Mouse (Mus musculus): ENCODE results near the gene Lrrc10. TPM values are rescaled to one million over a fixed set of nuclear protein-coding genes. Genes with fewer than 3 reads are reported as not detected.

The Lrrc10 gene
- polyA plus RNA-seq, 1 experiment from 2014 or later = 80.5 TPM

DNA sequence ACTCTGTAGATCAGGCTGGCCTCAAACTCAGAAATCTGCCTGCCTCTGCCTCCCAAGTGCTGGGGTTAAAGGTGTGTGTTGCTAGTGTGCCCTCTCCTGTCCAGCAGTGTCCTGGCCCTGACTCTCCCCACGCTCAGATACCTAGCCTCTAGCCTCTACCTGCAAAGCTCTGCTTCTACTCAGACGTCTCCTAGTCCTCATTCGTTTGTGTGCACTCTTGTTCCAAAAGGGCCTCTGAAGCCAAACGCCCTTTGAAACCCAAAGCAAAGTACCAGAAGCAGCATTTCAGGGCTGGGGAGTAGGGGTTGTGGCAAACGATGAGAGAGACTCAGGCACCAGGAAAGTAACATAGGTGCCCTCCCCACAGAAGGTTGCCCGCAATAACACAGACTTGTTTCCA is 35.5 kb upstream of the Lrrc10 start:
- H3K36me3 ChIP-seq (ENCODE audit: control insufficient read depth, insufficient read depth, low read length) = no peaks in the 10 kb centered on the region
- ATAC-seq (ENCODE audit: insufficient number of reproducible peaks, insufficient read depth, low FRiP score, low read depth) = no peak
- H3K4me2 ChIP-seq (ENCODE audit: low read length) = no peak overlapping the region
- no peaks in the 10 kb centered on the region for H3K9me3 ChIP-seq (ENCODE audit: control insufficient read depth, low read length)
- H3K4me3 ChIP-seq (ENCODE audit: control insufficient read depth in 1 of 2, insufficient read depth in 1 of 2, low read depth in 1 of 2, low read length in 2 of 2) = no peak overlapping the region
- H3K27me3 ChIP-seq (ENCODE audit: control insufficient read depth, insufficient read depth, low read length) = no peaks in the 10 kb centered on the region
- H3K9ac ChIP-seq (ENCODE audit: low read length) = no peak overlapping the region
- WGBS = 79% methylated on average over 6 of the region's 6 CpGs
- H3K27ac ChIP-seq (replicated peaks in 1 of 2; ENCODE audit: control insufficient read depth in 1 of 2, insufficient read depth in 1 of 2, low read depth in 2 of 2, low read length in 2 of 2) = no peak overlapping the region
- H3K4me1 ChIP-seq (ENCODE audit: control insufficient read depth in 2 of 2, insufficient read depth in 2 of 2, low read length in 2 of 2) = peaks cover 11 to 21% of the 10 kb centered on the region in 2 experiments

DNA sequence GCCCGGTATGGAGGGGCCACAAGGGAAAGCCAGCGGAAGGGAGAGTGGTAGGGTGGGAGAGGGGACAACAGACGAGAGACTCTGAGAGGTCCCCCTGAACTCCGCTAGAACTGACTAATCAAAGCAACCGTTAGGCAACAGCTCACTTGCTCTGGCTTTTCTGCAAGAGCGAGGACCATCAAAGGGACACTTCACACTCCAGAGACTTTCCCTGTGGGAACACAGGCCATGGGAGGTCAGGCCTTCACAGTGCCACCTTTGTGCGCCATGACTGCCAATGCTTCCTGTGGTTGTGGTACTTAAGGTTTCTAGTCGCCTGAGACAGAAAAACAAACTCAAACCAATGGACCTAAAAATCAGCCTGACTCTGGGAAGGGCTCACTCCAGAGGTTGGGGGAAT is 34.1 kb upstream of the Lrrc10 start:
- Histone ChIP-seq H3K4me1 (ENCODE audit: control insufficient read depth in 2 of 2, insufficient read depth in 2 of 2, low read length in 2 of 2) (peaks cover 14 to 21% of the 10 kb centered on the region in 2 experiments), H3K9ac (ENCODE audit: low read length) (no peak overlapping the region), H3K27ac (replicated peaks in 1 of 2; ENCODE audit: control insufficient read depth in 1 of 2, insufficient read depth in 1 of 2, low read depth in 2 of 2, low read length in 2 of 2) (no peak overlapping the region), H3K4me2 (ENCODE audit: low read length) (no peak overlapping the region), H3K36me3 (ENCODE audit: control insufficient read depth, insufficient read depth, low read length) (no peaks in the 10 kb centered on the region), H3K4me3 (ENCODE audit: control insufficient read depth in 1 of 2, insufficient read depth in 1 of 2, low read depth in 1 of 2, low read length in 2 of 2) (no peak overlapping the region), H3K9me3 (ENCODE audit: control insufficient read depth, low read length) (no peaks in the 10 kb centered on the region), H3K27me3 (ENCODE audit: control insufficient read depth, insufficient read depth, low read length) (no peaks in the 10 kb centered on the region)
- 76% methylated on average over 8 of the region's 8 CpGs for WGBS
- no peak for ATAC-seq (ENCODE audit: insufficient number of reproducible peaks, insufficient read depth, low FRiP score, low read depth)

DNA sequence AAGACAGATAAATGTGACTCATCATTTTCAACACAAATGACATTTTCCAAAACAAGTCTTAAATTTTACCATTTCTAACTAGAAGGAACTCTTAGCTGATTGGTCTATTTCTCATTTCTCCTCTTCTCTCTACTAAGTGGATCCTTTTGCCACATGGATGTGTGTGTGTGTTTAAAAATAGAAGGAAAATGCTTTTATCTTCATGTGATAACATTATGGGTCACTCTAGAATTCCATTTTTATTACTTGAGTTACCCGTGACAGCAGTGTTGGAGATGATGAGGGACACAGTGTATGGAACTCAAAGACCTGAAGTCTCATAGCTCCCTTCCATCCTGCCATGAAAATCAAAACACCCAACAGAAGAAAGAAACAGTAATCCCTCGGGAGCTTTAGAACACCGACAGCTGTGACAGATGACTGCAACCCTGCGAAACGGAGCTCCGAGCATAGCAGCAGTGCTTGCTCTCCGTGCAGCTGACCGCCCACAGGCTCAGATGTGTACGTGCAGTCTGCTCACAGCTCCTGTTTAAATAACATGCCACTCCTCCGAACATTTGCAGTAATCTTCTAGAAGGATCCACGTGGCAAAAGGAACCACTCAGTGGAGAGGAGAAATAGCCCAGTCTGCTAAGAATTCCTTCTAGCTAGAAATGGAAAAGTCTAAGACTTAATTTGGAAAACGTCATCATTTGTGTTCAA is 31.3 kb upstream of the Lrrc10 start:
- peak; percentile 82 for ATAC-seq (ENCODE audit: insufficient number of reproducible peaks, insufficient read depth, low FRiP score, low read depth)
- H3K9ac ChIP-seq (ENCODE audit: low read length) = peak overlapping the region; percentile 44; the same call in 1 of the 2 replicates
- peak overlapping the region; percentile 48 for H3K4me2 ChIP-seq (ENCODE audit: low read length)
- WGBS = 11% methylated on average over 12 of the region's 12 CpGs
- peak overlapping the region; percentile 84 to 92 for H3K27ac ChIP-seq (replicated peaks in 1 of 2; ENCODE audit: control insufficient read depth in 1 of 2, insufficient read depth in 1 of 2, low read depth in 2 of 2, low read length in 2 of 2)
- H3K27me3 ChIP-seq (ENCODE audit: control insufficient read depth, insufficient read depth, low read length) = no peaks in the 10 kb centered on the region
- peak overlapping the region in 1 of 2 experiments; percentile 3; a peak in 1 of 4 replicates for H3K4me3 ChIP-seq (ENCODE audit: control insufficient read depth in 1 of 2, insufficient read depth in 1 of 2, low read depth in 1 of 2, low read length in 2 of 2)
- no peaks in the 10 kb centered on the region for H3K9me3 ChIP-seq (ENCODE audit: control insufficient read depth, low read length)
- no peaks in the 10 kb centered on the region for H3K36me3 ChIP-seq (ENCODE audit: control insufficient read depth, insufficient read depth, low read length)
- H3K4me1 ChIP-seq (ENCODE audit: control insufficient read depth in 2 of 2, insufficient read depth in 2 of 2, low read length in 2 of 2) = peaks cover 17 to 22% of the 10 kb centered on the region in 2 experiments

DNA sequence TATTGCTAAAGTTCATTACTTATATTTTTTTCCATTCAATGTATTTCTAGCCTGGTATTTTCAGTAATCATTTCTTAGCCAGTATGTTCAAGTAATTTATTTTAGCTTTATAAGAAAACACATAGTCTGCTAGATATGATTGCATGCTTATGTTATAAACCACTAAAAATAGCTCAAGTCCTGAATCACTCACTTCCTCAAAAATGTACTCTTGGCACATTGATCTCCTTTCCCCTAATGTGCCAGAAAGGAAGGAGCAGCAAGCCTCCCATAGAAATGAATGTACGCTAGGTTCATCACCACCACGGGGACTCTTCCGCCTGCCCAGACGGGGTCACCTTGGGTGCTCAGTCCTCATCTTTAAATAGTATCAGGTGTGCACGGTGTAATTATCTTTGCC is 30.6 kb upstream of the Lrrc10 start:
- Histone ChIP-seq H3K9ac (ENCODE audit: low read length) (no peak overlapping the region), H3K4me1 (ENCODE audit: control insufficient read depth in 2 of 2, insufficient read depth in 2 of 2, low read length in 2 of 2) (peaks cover 17 to 25% of the 10 kb centered on the region in 2 experiments), H3K9me3 (ENCODE audit: control insufficient read depth, low read length) (no peaks in the 10 kb centered on the region), H3K36me3 (ENCODE audit: control insufficient read depth, insufficient read depth, low read length) (no peaks in the 10 kb centered on the region), H3K27ac (replicated peaks in 1 of 2; ENCODE audit: control insufficient read depth in 1 of 2, insufficient read depth in 1 of 2, low read depth in 2 of 2, low read length in 2 of 2) (peak overlapping the region; percentile 29 to 66; a peak in 3 of 4 replicates), H3K4me3 (ENCODE audit: control insufficient read depth in 1 of 2, insufficient read depth in 1 of 2, low read depth in 1 of 2, low read length in 2 of 2) (no peak overlapping the region), H3K27me3 (ENCODE audit: control insufficient read depth, insufficient read depth, low read length) (no peaks in the 10 kb centered on the region), H3K4me2 (ENCODE audit: low read length) (peak overlapping the region; percentile 48)
- WGBS = 46% methylated on average over 5 of the region's 5 CpGs
- no peak for ATAC-seq (ENCODE audit: insufficient number of reproducible peaks, insufficient read depth, low FRiP score, low read depth)

DNA sequence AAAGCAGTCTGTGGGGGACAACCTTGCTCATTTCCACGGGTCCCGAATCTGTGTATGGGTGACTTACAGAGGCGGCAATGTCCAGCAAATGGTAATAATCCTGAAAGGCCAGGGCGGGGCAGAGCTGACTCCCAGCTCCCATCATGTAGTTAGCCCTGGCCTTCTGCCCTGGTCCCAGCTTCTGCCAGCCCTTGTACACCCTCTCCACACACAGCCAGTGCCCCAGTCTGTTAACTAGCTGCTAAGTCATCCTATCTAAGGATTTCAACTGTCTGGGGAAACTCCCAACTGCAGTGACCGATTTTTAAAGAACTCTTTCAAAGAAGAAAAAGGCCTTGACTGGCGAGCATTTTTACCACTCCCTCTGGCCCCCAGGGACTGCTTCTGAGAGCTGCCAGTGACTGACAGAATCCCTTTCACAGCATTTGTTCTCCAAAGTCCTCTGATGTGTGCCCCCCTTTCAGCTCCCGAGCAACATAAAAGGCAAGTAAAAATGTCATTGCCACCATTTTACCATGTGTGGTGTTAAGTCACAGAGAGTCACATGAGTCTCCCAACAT is 26.8 kb upstream of the Lrrc10 start:
- ATAC-seq (ENCODE audit: insufficient number of reproducible peaks, insufficient read depth, low FRiP score, low read depth) = no peak
- no peak overlapping the region for H3K4me2 ChIP-seq (ENCODE audit: low read length)
- no peak overlapping the region for H3K4me3 ChIP-seq (ENCODE audit: control insufficient read depth in 1 of 2, insufficient read depth in 1 of 2, low read depth in 1 of 2, low read length in 2 of 2)
- H3K27ac ChIP-seq (replicated peaks in 1 of 2; ENCODE audit: control insufficient read depth in 1 of 2, insufficient read depth in 1 of 2, low read depth in 2 of 2, low read length in 2 of 2) = no peak overlapping the region
- WGBS = 64% methylated on average over 7 of the region's 7 CpGs
- H3K27me3 ChIP-seq (ENCODE audit: control insufficient read depth, insufficient read depth, low read length) = no peaks in the 10 kb centered on the region
- H3K9me3 ChIP-seq (ENCODE audit: control insufficient read depth, low read length) = no peaks in the 10 kb centered on the region
- peaks cover 20 to 35% of the 10 kb centered on the region in 2 experiments for H3K4me1 ChIP-seq (ENCODE audit: control insufficient read depth in 2 of 2, insufficient read depth in 2 of 2, low read length in 2 of 2)
- H3K9ac ChIP-seq (ENCODE audit: low read length) = no peak overlapping the region
- no peaks in the 10 kb centered on the region for H3K36me3 ChIP-seq (ENCODE audit: control insufficient read depth, insufficient read depth, low read length)

DNA sequence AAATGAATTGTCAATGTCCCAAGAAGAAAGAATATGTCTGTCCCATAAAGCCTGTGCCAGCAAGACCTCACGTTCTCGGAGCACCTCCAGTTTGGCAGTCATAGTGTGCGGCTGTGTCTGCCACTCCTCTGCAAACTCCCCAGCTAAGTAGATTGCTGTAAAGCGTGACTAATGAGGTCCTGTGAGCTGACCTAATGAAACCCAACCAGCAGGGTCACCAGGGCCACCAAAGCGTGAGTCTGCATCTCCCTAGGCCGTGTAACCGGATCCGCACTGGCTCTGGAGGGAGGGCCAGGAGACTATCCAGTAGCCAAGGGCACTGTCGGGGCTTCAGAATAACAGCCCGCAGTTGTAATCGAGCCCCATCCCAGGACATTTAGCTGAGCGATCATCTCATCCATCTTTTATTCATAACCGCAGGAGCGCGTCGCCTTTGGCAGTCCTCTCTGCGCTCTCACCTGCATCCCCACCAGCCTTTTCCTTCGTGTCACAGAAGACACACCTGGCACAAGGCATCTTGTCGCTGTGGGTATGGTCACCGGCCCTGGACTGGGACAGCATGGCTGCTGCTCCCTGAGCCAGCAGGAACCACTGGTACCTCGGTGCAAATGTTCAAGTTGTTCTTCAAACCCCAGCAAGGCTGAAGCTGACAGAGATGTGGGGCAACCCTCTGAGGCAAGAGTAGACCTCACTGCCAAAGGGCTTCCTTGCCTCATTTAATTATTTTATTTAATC is 24.0 kb upstream of the Lrrc10 start:
- H3K4me3 ChIP-seq (ENCODE audit: control insufficient read depth in 1 of 2, insufficient read depth in 1 of 2, low read depth in 1 of 2, low read length in 2 of 2) = no peak overlapping the region
- H3K36me3 ChIP-seq (ENCODE audit: control insufficient read depth, insufficient read depth, low read length) = no peaks in the 10 kb centered on the region
- no peak for ATAC-seq (ENCODE audit: insufficient number of reproducible peaks, insufficient read depth, low FRiP score, low read depth)
- no peak overlapping the region for H3K4me2 ChIP-seq (ENCODE audit: low read length)
- no peaks in the 10 kb centered on the region for H3K27me3 ChIP-seq (ENCODE audit: control insufficient read depth, insufficient read depth, low read length)
- 43% methylated on average over 21 of the region's 21 CpGs for WGBS
- H3K9ac ChIP-seq (ENCODE audit: low read length) = no peak overlapping the region
- H3K9me3 ChIP-seq (ENCODE audit: control insufficient read depth, low read length) = no peaks in the 10 kb centered on the region
- H3K27ac ChIP-seq (replicated peaks in 1 of 2; ENCODE audit: control insufficient read depth in 1 of 2, insufficient read depth in 1 of 2, low read depth in 2 of 2, low read length in 2 of 2) = no peak overlapping the region
- H3K4me1 ChIP-seq (ENCODE audit: control insufficient read depth in 2 of 2, insufficient read depth in 2 of 2, low read length in 2 of 2) = peaks cover 21 to 33% of the 10 kb centered on the region in 2 experiments

DNA sequence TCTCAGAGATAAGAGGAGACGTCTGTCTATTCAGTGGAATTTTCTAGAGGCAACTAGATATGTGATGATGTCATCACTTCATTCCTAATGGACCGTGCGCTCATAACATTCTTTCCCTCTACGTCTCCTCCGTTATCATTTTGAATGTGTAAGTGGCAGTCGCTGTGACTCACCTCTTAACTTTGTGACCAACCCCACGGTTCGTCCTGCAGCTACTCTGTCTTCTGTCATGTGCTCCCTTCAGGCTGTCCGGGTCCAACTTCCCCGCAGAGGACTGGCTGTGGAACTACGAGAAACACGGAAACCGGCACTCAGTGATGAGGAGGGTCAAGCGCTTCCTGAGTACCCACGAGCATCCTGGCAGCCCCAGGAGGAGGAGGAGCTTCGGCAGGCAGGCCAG is 21.4 kb upstream of the Lrrc10 start:
- ATAC-seq (ENCODE audit: insufficient number of reproducible peaks, insufficient read depth, low FRiP score, low read depth) = peak; percentile 54
- Histone ChIP-seq H3K27me3 (ENCODE audit: control insufficient read depth, insufficient read depth, low read length) (no peaks in the 10 kb centered on the region), H3K9me3 (ENCODE audit: control insufficient read depth, low read length) (no peaks in the 10 kb centered on the region), H3K4me3 (ENCODE audit: control insufficient read depth in 1 of 2, insufficient read depth in 1 of 2, low read depth in 1 of 2, low read length in 2 of 2) (peak overlapping the region; percentile 40 to 44), H3K27ac (replicated peaks in 1 of 2; ENCODE audit: control insufficient read depth in 1 of 2, insufficient read depth in 1 of 2, low read depth in 2 of 2, low read length in 2 of 2) (peak overlapping the region; percentile 72 to 74), H3K9ac (ENCODE audit: low read length) (peak overlapping the region; percentile 72), H3K4me1 (ENCODE audit: control insufficient read depth in 2 of 2, insufficient read depth in 2 of 2, low read length in 2 of 2) (peaks cover 15 to 26% of the 10 kb centered on the region in 2 experiments), H3K36me3 (ENCODE audit: control insufficient read depth, insufficient read depth, low read length) (no peaks in the 10 kb centered on the region), H3K4me2 (ENCODE audit: low read length) (peak overlapping the region; percentile 84)
- 2% methylated on average over 16 of the region's 16 CpGs for WGBS
